Mouse (Mus musculus): ENCODE data around the gene Rgs6. TPM values are rescaled to one million over a fixed set of nuclear protein-coding genes. Genes with fewer than 3 reads are reported as not detected.

Gene Rgs6
- polyA plus RNA-seq, 1 experiment from 2014 or later, result 0.92 TPM

GRCm38 (mm10) chr12:82714284-82714683 lies 126.2 kb downstream of the Rgs6 start:
- WGBS, result 69% methylated on average over 2 of the region's 2 CpGs
- H3K4me3 ChIP-seq (ENCODE audit: low read length), result no peak overlapping the region
- H3K27ac ChIP-seq (ENCODE audit: low read depth, low read length), result no peak overlapping the region
- H3K9me3 ChIP-seq (ENCODE audit: control insufficient read depth, low read length), result no peaks in the 10 kb centered on the region
- no peaks in the 10 kb centered on the region for H3K36me3 ChIP-seq (ENCODE audit: control insufficient read depth, insufficient read depth, low read length)
- ATAC-seq (ENCODE audit: low FRiP score, low TSS enrichment), result no peak
- H3K9ac ChIP-seq (ENCODE audit: low read depth, low read length), result no peak overlapping the region
- H3K27me3 ChIP-seq (ENCODE audit: control insufficient read depth, insufficient read depth, low read length), result no peaks in the 10 kb centered on the region
- no peak overlapping the region for H3K4me2 ChIP-seq (replicated peaks; ENCODE audit: low read depth, low read length)
- H3K4me1 ChIP-seq (ENCODE audit: control insufficient read depth, insufficient read depth, low read length), result no peaks in the 10 kb centered on the region

GRCm38 (mm10) chr12:82723017-82723540 lies 135.0 kb downstream of the Rgs6 start:
- Histone ChIP-seq H3K4me3 (ENCODE audit: low read length) (no peak overlapping the region), H3K4me2 (replicated peaks; ENCODE audit: low read depth, low read length) (no peak overlapping the region), H3K27me3 (ENCODE audit: control insufficient read depth, insufficient read depth, low read length) (no peaks in the 10 kb centered on the region), H3K36me3 (ENCODE audit: control insufficient read depth, insufficient read depth, low read length) (no peaks in the 10 kb centered on the region), H3K9me3 (ENCODE audit: control insufficient read depth, low read length) (no peaks in the 10 kb centered on the region), H3K4me1 (ENCODE audit: control insufficient read depth, insufficient read depth, low read length) (no peaks in the 10 kb centered on the region), H3K9ac (ENCODE audit: low read depth, low read length) (no peak overlapping the region), H3K27ac (ENCODE audit: low read depth, low read length) (no peak overlapping the region)
- ATAC-seq (ENCODE audit: low FRiP score, low TSS enrichment), result no peak
- 85% methylated on average over 8 of the region's 8 CpGs for WGBS

DNA sequence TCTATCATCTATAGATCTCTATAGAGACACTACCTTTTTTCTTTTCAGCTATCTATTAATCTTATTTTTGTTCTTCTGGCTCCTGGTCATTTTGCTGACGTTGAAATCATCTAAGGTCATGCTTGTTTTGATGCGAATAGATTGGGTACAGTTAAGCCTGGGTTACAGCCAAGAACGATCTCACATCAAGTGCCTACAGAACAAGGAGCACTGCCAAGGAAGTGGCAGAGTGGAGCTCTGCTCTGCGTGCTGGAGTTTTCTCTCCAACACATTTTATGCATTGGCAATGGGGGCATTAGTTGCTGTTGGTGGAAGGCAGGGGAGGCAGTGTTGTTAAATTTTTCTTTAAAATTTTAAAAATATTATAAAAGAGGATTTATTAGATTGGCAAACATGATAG lies 138.2 kb downstream of the Rgs6 start:
- no peak overlapping the region for H3K4me2 ChIP-seq (replicated peaks; ENCODE audit: low read depth, low read length)
- H3K27ac ChIP-seq (ENCODE audit: low read depth, low read length), result no peak overlapping the region
- ATAC-seq (ENCODE audit: low FRiP score, low TSS enrichment), result no peak
- H3K4me3 ChIP-seq (ENCODE audit: low read length), result no peak overlapping the region
- WGBS, result 95% methylated on average over 4 of the region's 4 CpGs
- no peak overlapping the region for H3K9ac ChIP-seq (ENCODE audit: low read depth, low read length)
- no peaks in the 10 kb centered on the region for H3K27me3 ChIP-seq (ENCODE audit: control insufficient read depth, insufficient read depth, low read length)
- no peaks in the 10 kb centered on the region for H3K36me3 ChIP-seq (ENCODE audit: control insufficient read depth, insufficient read depth, low read length)
- no peaks in the 10 kb centered on the region for H3K9me3 ChIP-seq (ENCODE audit: control insufficient read depth, low read length)
- no peaks in the 10 kb centered on the region for H3K4me1 ChIP-seq (ENCODE audit: control insufficient read depth, insufficient read depth, low read length)

- no peaks in the 10 kb centered on the region for H3K4me1 ChIP-seq (ENCODE audit: control insufficient read depth, insufficient read depth, low read length)
- H3K27me3 ChIP-seq (ENCODE audit: control insufficient read depth, insufficient read depth, low read length), result no peaks in the 10 kb centered on the region
- H3K36me3 ChIP-seq (ENCODE audit: control insufficient read depth, insufficient read depth, low read length), result no peaks in the 10 kb centered on the region
- H3K9ac ChIP-seq (ENCODE audit: low read depth, low read length), result no peak overlapping the region
- H3K27ac ChIP-seq (ENCODE audit: low read depth, low read length), result no peak overlapping the region
- H3K9me3 ChIP-seq (ENCODE audit: control insufficient read depth, low read length), result no peaks in the 10 kb centered on the region
- no peak overlapping the region for H3K4me3 ChIP-seq (ENCODE audit: low read length)
- H3K4me2 ChIP-seq (replicated peaks; ENCODE audit: low read depth, low read length), result no peak overlapping the region
- no peak for ATAC-seq (ENCODE audit: low FRiP score, low TSS enrichment)
- 69% methylated on average over 7 of the region's 7 CpGs for WGBS
These were observed 143.5 kb downstream of the Rgs6 start for GRCm38 (mm10) chr12:82731587-82731986.

DNA sequence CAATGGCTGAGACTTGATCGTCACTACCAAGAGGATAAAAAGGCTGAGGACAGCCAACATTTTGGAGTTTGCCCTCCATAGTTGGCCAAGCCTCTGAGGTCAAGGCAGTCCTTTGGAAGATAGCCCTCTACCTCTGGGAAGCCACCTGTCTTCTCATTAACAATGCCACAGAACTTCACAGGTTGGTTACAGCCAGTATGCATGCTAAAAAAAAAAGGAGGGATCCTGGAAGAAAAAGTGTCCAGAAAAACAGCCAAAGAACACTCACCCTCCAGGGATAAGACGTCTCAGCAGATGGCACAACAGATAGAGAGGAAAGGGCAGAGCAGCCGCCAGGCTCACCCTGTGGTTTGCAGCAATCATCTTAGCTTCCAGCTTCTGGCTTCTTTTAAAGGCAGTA lies 154.9 kb downstream of the Rgs6 start:
- no peak for ATAC-seq (ENCODE audit: low FRiP score, low TSS enrichment)
- Histone ChIP-seq H3K4me1 (ENCODE audit: control insufficient read depth, insufficient read depth, low read length) (no peaks in the 10 kb centered on the region), H3K9ac (ENCODE audit: low read depth, low read length) (no peak overlapping the region), H3K27ac (ENCODE audit: low read depth, low read length) (no peak overlapping the region), H3K36me3 (ENCODE audit: control insufficient read depth, insufficient read depth, low read length) (no peaks in the 10 kb centered on the region), H3K4me3 (ENCODE audit: low read length) (no peak overlapping the region), H3K27me3 (ENCODE audit: control insufficient read depth, insufficient read depth, low read length) (no peaks in the 10 kb centered on the region), H3K9me3 (ENCODE audit: control insufficient read depth, low read length) (no peaks in the 10 kb centered on the region), H3K4me2 (replicated peaks; ENCODE audit: low read depth, low read length) (no peak overlapping the region)
- 86% methylated on average over 3 of the region's 3 CpGs for WGBS

DNA sequence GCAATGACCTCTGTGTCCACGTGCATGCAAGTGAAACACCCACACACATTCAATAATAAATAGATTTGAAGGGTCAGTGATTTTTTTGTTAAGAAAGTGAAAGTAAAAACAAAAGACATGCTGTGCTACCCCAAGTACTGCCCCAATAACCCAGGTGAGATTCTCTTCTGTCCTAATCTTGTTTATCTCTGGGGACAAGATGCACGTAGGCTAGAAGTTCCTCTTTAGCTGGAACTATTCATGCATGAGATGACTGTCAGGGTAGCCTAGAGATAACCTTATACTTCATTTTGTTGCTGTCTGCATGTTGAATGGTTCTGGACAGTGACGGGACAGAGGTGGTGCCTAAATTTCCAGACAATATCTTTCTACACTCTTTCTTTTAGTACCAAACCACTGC lies 155.9 kb downstream of the Rgs6 start:
- Histone ChIP-seq H3K36me3 (ENCODE audit: control insufficient read depth, insufficient read depth, low read length) (no peaks in the 10 kb centered on the region), H3K4me3 (ENCODE audit: low read length) (no peak overlapping the region), H3K4me2 (replicated peaks; ENCODE audit: low read depth, low read length) (no peak overlapping the region), H3K9me3 (ENCODE audit: control insufficient read depth, low read length) (no peaks in the 10 kb centered on the region), H3K27me3 (ENCODE audit: control insufficient read depth, insufficient read depth, low read length) (no peaks in the 10 kb centered on the region), H3K27ac (ENCODE audit: low read depth, low read length) (no peak overlapping the region), H3K9ac (ENCODE audit: low read depth, low read length) (no peak overlapping the region), H3K4me1 (ENCODE audit: control insufficient read depth, insufficient read depth, low read length) (no peaks in the 10 kb centered on the region)
- no peak for ATAC-seq (ENCODE audit: low FRiP score, low TSS enrichment)
- 50% methylated on average over 3 of the region's 3 CpGs for WGBS

DNA sequence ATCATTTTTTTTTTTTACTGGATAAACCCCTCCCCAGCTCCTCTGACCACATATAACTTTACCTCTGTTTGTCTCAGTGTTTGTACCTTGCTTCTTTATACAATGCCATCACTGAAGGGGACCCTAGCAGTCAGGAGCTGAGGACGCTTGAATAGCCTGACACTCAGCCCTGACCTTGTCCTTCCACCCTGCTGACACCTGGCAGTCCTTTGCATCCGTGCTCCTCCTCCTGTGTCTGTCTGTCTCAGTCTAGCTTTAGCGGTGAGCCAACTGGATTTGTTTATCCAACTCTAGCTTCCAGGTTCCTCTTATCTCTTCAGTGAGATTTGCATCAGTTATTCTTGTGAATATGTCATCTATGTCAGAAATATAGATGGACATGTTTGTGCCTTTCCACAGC lies 156.7 kb downstream of the Rgs6 start:
- Histone ChIP-seq H3K4me3 (ENCODE audit: low read length) (no peak overlapping the region), H3K9ac (ENCODE audit: low read depth, low read length) (no peak overlapping the region), H3K36me3 (ENCODE audit: control insufficient read depth, insufficient read depth, low read length) (no peaks in the 10 kb centered on the region), H3K4me1 (ENCODE audit: control insufficient read depth, insufficient read depth, low read length) (no peaks in the 10 kb centered on the region), H3K27me3 (ENCODE audit: control insufficient read depth, insufficient read depth, low read length) (no peaks in the 10 kb centered on the region), H3K27ac (ENCODE audit: low read depth, low read length) (no peak overlapping the region), H3K9me3 (ENCODE audit: control insufficient read depth, low read length) (no peaks in the 10 kb centered on the region), H3K4me2 (replicated peaks; ENCODE audit: low read depth, low read length) (no peak overlapping the region)
- no peak for ATAC-seq (ENCODE audit: low FRiP score, low TSS enrichment)
- 53% methylated on average over 3 of the region's 3 CpGs for WGBS

DNA sequence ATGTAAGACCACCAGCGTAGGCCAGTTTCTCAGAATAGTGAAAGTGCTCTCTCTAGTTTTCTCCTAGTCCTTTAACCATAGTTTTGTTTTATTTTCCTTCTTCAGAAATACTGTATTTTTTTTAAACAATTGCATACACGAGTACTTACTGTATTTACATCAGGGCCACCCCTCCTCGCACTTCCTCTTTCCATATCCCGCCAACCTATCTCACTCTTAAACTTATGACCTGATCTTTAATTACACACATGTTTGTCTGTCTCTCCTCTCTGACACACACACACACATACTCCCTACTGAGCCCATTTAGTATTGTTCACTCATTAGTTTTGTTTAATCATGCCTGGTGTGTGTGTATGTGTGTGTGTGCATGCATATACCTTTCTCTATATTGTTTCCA lies 159.0 kb downstream of the Rgs6 start:
- H3K4me3 ChIP-seq (ENCODE audit: low read length), result no peak overlapping the region
- no peak overlapping the region for H3K9ac ChIP-seq (ENCODE audit: low read depth, low read length)
- no peaks in the 10 kb centered on the region for H3K36me3 ChIP-seq (ENCODE audit: control insufficient read depth, insufficient read depth, low read length)
- no peaks in the 10 kb centered on the region for H3K4me1 ChIP-seq (ENCODE audit: control insufficient read depth, insufficient read depth, low read length)
- no peak overlapping the region for H3K27ac ChIP-seq (ENCODE audit: low read depth, low read length)
- no peak overlapping the region for H3K4me2 ChIP-seq (replicated peaks; ENCODE audit: low read depth, low read length)
- WGBS, result 83% methylated on average over 4 of the region's 4 CpGs
- no peaks in the 10 kb centered on the region for H3K27me3 ChIP-seq (ENCODE audit: control insufficient read depth, insufficient read depth, low read length)
- H3K9me3 ChIP-seq (ENCODE audit: control insufficient read depth, low read length), result no peaks in the 10 kb centered on the region
- no peak for ATAC-seq (ENCODE audit: low FRiP score, low TSS enrichment)

- Histone ChIP-seq H3K9me3 (ENCODE audit: control insufficient read depth, low read length) (no peaks in the 10 kb centered on the region), H3K27me3 (ENCODE audit: control insufficient read depth, insufficient read depth, low read length) (no peaks in the 10 kb centered on the region), H3K27ac (ENCODE audit: low read depth, low read length) (no peak overlapping the region), H3K36me3 (ENCODE audit: control insufficient read depth, insufficient read depth, low read length) (no peaks in the 10 kb centered on the region), H3K4me3 (ENCODE audit: low read length) (no peak overlapping the region), H3K4me1 (ENCODE audit: control insufficient read depth, insufficient read depth, low read length) (no peaks in the 10 kb centered on the region), H3K9ac (ENCODE audit: low read depth, low read length) (no peak overlapping the region), H3K4me2 (replicated peaks; ENCODE audit: low read depth, low read length) (no peak overlapping the region)
- 63% methylated on average over 2 of the region's 2 CpGs for WGBS
- no peak for ATAC-seq (ENCODE audit: low FRiP score, low TSS enrichment)
These were observed 163.8 kb downstream of the Rgs6 start for GRCm38 (mm10) chr12:82751846-82752245.

GRCm38 (mm10) chr12:82754501-82754900 lies 166.4 kb downstream of the Rgs6 start:
- Histone ChIP-seq H3K36me3 (ENCODE audit: control insufficient read depth, insufficient read depth, low read length) (no peaks in the 10 kb centered on the region), H3K4me1 (ENCODE audit: control insufficient read depth, insufficient read depth, low read length) (no peaks in the 10 kb centered on the region), H3K4me2 (replicated peaks; ENCODE audit: low read depth, low read length) (no peak overlapping the region), H3K27me3 (ENCODE audit: control insufficient read depth, insufficient read depth, low read length) (no peaks in the 10 kb centered on the region), H3K9ac (ENCODE audit: low read depth, low read length) (no peak overlapping the region), H3K9me3 (ENCODE audit: control insufficient read depth, low read length) (no peaks in the 10 kb centered on the region), H3K4me3 (ENCODE audit: low read length) (no peak overlapping the region), H3K27ac (ENCODE audit: low read depth, low read length) (no peak overlapping the region)
- no peak for ATAC-seq (ENCODE audit: low FRiP score, low TSS enrichment)
- WGBS, result 43% methylated on average over 3 of the region's 3 CpGs

Measured in kidney, embryonic 14.5 days (tissue).